In the genomic region with DNA sequence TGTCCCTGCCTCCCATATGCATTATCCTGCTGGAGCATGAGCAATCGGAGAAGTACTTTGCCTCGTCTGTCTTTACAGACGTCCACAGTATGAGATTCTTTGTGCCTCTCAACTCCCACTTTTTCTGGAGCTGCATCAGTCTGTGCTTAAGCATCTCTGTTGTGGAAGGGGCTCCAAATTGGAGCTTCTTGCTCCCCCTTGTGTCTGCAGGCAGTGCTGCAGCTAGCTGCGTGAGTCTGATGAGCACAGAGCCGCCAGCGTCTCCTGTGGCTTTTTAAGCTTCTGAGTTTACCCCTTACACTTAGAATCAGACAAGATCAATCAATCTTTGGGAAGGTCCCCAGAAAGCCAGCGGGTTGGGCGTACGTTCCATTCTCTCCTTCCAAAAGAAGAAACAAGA, we compare ENCODE assay signal across 9 mouse cellular contexts. TPM values are rescaled to one million over a fixed set of nuclear protein-coding genes. Genes with fewer than 3 reads are reported as not detected.
DNase-seq lines count a peak whose midpoint lies in the region; ATAC-seq and TF ChIP-seq lines count a peak whose summit lies in the region.
"Had no signal": no experiment of that assay in that cellular context is flagged by ENCODE, and none has a peak within 500 bp of the region (broad histone marks: within the 10 kb centered on the region; RNA-seq: fewer than 3 reads in every experiment).

No protein-coding gene starts in this region.

- no peak overlapping the region for H3K27ac ChIP-seq in neural tube, embryonic 15.5 days (replicated peaks)
- no peak overlapping the region for H3K27ac ChIP-seq in liver, embryonic 14.5 days
- H3K27ac ChIP-seq: hindbrain, embryonic 15.5 days; stomach, embryonic 15.5 days had no signal

- H3K4me1 ChIP-seq in neural tube, embryonic 15.5 days = no peaks in the 10 kb centered on the region
- H3K4me1 ChIP-seq in liver, embryonic 14.5 days (replicated peaks; ENCODE audit: control insufficient read depth in 2 of 2, insufficient read depth in 2 of 2, low read length in 1 of 2) = no peaks in the 10 kb centered on the region
- H3K4me1 ChIP-seq: hindbrain, embryonic 15.5 days; stomach, embryonic 15.5 days had no signal

- TF ChIP-seq EP300 in liver, embryonic 14.5 days (IDR thresholded peaks at IDR 0.05; ENCODE audit: low read depth) = no peak

- no peak overlapping the region for H3K9ac ChIP-seq in neural tube, embryonic 15.5 days (replicated peaks)
- no peak overlapping the region for H3K9ac ChIP-seq in liver, embryonic 14.5 days (replicated peaks)
- H3K9ac ChIP-seq: hindbrain, embryonic 15.5 days; stomach, embryonic 15.5 days had no signal

- 25% methylated on average over 9 of the region's 9 CpGs for WGBS in neural tube, embryonic 15.5 days
- 18% methylated on average over 9 of the region's 9 CpGs for WGBS in liver, embryonic 14.5 days (ENCODE audit: insufficient replicate concordance)

- peak; percentile 89 for TF ChIP-seq CTCF in liver, embryonic 14.5 days (IDR thresholded peaks at IDR 0.05; ENCODE audit: low read depth)

- H3K4me3 ChIP-seq in neural tube, embryonic 15.5 days (replicated peaks) = no peak overlapping the region
- no peak overlapping the region for H3K4me3 ChIP-seq in liver, embryonic 14.5 days (ENCODE audit: insufficient read depth in 1 of 2, low read depth in 2 of 2, low read length in 2 of 2)
- H3K4me3 ChIP-seq: hindbrain, embryonic 15.5 days; stomach, embryonic 15.5 days had no signal

- peak; percentile 69 for DNase-seq in neural tube, embryonic 10.5 days (ENCODE audit: extremely low spot score, low spot score)
- DNase-seq in ZHBTc4 (ENCODE audit: low read depth, low spot score) = peak; percentile 91
- DNase-seq in embryo, embryonic 9.5 days (ENCODE audit: extremely low spot score) = peak; percentile 63
- DNase-seq in kidney, postnatal 10 days = peak; percentile 79
- peak; percentile 24 to 33 (median 30) for DNase-seq in liver, embryonic 14.5 days (ENCODE audit: low read depth in 3 of 3, low spot score in 3 of 3)
- peak; percentile 38 for DNase-seq in right cerebral cortex, adult 18-20 months

- ATAC-seq in neural tube, embryonic 15.5 days (ENCODE audit: low FRiP score) = no peak
- ATAC-seq in liver, embryonic 14.5 days (ENCODE audit: insufficient read depth) = no peak

- no peaks in the 10 kb centered on the region for H3K36me3 ChIP-seq in neural tube, embryonic 15.5 days
- no peaks in the 10 kb centered on the region for H3K36me3 ChIP-seq in liver, embryonic 14.5 days (replicated peaks; ENCODE audit: control insufficient read depth, insufficient read depth, low read depth)
- H3K36me3 ChIP-seq: hindbrain, embryonic 15.5 days; stomach, embryonic 15.5 days had no signal

- no peak overlapping the region for H3K4me2 ChIP-seq in neural tube, embryonic 15.5 days
- H3K4me2 ChIP-seq in liver, embryonic 14.5 days (ENCODE audit: low read depth) = no peak overlapping the region
- H3K4me2 ChIP-seq: hindbrain, embryonic 15.5 days; stomach, embryonic 15.5 days had no signal

- no peaks in the 10 kb centered on the region for H3K9me3 ChIP-seq in neural tube, embryonic 15.5 days (replicated peaks)
- H3K9me3 ChIP-seq in liver, embryonic 14.5 days (ENCODE audit: control insufficient read depth, low read length) = no peaks in the 10 kb centered on the region
- H3K9me3 ChIP-seq: hindbrain, embryonic 15.5 days; stomach, embryonic 15.5 days had no signal

- H3K27me3 ChIP-seq in neural tube, embryonic 15.5 days (replicated peaks) = 0 out of 2 replicates have a peak, but pooled peaks cover 3% of the 10 kb centered on the region
- no peaks in the 10 kb centered on the region for H3K27me3 ChIP-seq in liver, embryonic 14.5 days (ENCODE audit: control insufficient read depth, insufficient read depth, low read length)
- H3K27me3 ChIP-seq: hindbrain, embryonic 15.5 days; stomach, embryonic 15.5 days had no signal

RNA-seq across cellular contexts. Expression of a gene that starts 10.2 kb away (rescaled TPM):
- polyA plus RNA-seq in neural tube, embryonic 15.5 days (2015; fragmentation: Nextera tagmentation; extraction: Ambion mirVana) = 0.29 TPM in 1 of 2 replicates, not detected in the other
- 0.11 and 0.32 TPM in 2 replicates for polyA plus RNA-seq in liver, embryonic 14.5 days (2012; rRNA removed)
- polyA plus RNA-seq in liver, embryonic 14.5 days (2014; fragmentation: Nextera tagmentation; extraction: Ambion mirVana) = 0.23 and 0.33 TPM in 2 replicates
- polyA plus RNA-seq: hindbrain, embryonic 15.5 days had no signal

Comparison
In these comparisons a context has a peak if more than half of its experiments do, and no peak if none do; other contexts are left out.
1. DNase-seq: peak in every context shown above with its lines; median percentile 91 in ZHBTc4; 79 in kidney, postnatal 10 days; 69 in neural tube, embryonic 10.5 days; 63 in embryo, embryonic 9.5 days; 38 in right cerebral cortex, adult 18-20 months; 30 in liver, embryonic 14.5 days.